Mouse (Mus musculus): ENCODE results near the gene Zmiz2.
"Not testable (repeated sequence)": the region's sequence is repeated elsewhere in the genome, so short reads cannot be mapped to it uniquely, and the experiment has no call there.

Zmiz2 gene

GRCm38 (mm10) chr11:6420722-6421350 lies 32.0 kb downstream of the Zmiz2 start:
- DNase-seq, result no peak

DNA sequence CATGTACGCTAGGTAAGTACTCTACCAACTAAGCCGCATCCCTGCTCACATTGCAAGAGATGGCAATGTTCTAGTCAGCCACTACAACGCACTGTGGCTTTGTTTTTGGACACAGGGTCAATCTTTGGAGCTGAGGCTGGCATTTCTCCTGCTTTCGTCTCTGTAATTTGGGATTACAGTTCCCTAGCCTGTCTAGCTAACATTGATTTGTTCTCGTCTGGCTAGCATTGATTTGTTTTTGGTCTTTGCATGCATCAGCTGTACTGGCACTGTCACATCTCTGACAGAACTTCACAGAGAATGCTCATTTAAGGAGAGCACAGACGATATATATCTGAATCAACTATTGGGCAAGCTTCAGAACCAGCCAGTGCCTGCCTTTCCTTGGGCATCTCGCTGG lies 41.3 kb downstream of the Zmiz2 start:
- no peak for DNase-seq

DNA sequence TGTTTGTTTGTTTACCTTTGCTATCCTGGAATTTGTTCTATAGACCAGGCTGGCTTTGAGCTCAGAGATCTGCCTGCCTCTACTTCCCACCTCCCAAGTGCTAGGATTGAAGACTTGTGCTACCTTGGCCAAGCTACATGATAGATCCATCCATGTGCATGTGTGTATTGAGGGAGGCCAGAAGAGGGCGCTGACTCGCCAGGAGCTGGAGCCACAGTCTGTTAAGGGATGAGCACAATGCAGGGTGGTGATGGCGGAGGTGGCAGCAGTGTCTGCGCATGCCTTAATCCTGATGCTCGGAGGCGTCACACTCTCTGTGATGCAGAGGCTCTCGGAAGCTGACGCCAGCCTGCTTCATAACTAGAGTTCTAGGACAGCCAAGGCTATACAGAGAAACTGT lies 47.6 kb downstream of the Zmiz2 start:
- peak; percentile 64 to 86 for DNase-seq

GRCm38 (mm10) chr11:6437667-6438066 lies 48.8 kb downstream of the Zmiz2 start:
- no peak for DNase-seq

DNA sequence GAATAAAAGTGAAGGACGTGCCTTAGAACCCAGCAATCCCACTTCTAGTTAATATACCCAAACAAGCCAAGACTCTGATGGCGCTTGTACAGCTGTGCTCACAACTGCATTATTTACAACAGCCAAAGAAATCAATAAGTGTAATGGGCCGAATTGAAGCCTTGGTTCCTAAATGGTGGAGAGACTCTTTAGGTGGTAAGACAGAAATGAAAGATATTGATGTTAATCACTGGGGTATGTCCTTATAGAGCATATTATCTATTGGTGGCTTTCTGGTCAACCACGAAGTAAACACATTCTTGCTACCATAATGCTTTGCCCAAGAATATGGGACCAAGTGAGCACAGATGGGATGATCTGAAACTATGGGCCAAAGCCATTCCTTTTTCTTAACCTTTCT lies 51.3 kb downstream of the Zmiz2 start:
- DNase-seq, result no peak

GRCm38 (mm10) chr11:6442566-6442965 lies 53.7 kb downstream of the Zmiz2 start:
- DNase-seq, result peak in 1 of 2 experiments; percentile 23

- DNase-seq, result no peak
Measured at GRCm38 (mm10) chr11:6443102-6443501, 54.2 kb downstream of the Zmiz2 start.

DNA sequence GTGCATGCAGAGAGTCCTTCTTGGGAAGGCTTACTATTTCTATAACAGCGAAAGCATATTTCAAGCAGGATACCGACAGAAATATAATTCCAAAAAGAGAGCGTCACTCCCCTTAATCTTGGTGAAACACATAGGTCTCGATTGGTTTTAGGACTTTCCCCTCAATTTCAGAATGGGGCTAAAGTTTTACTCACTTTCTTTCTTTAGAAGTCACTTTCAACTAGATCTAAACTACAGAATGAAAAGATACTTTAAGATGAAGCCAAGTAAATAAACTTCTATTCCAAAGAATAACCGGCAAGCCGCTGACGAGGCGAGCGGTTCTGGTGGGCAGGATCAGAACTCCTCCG lies 54.8 kb downstream of the Zmiz2 start:
- no peak for DNase-seq

DNA sequence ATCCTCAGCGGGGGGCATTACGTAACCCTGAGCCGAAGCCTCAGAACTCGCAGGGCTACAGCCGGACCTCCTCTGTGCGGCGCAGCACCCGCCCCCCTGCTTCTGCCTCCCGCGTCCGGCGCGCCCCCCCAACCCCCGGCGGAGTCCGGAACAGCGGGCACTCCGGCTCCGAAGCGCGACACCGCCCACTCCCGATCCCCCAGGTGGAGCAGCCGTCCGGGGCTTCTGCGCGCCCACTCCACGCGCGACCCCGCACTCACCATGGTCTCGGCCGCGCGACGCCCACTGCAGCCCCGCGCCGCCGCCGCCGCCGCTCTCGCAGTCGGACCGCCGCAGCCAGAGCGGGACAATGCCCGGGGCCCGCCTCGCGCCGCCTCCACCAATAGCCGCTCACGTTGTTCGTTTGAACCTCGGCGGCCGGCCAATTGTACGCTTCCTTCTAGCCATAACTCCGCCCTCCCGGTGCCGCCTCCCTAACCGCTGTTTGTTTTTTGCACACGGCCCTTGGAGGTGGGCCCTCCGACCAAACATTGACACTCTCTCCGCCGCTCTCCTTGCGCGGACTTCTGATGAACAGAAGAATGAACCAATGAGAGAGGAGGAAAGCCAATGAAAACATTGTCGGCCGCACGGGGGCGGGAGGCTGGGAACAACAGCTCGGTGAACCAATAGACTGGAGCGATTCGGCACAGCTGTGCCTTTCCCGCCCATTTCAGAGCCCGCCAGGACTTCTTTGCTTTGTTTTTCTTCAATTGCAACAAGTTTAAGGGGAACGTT lies 55.4 kb downstream of the Zmiz2 start, which contains the start of gene H2afv:
TSS of gene H2afv (minus strand) at position 367 of the 777 bp plus-strand sequence.
- peak; percentile 100 for DNase-seq

DNA sequence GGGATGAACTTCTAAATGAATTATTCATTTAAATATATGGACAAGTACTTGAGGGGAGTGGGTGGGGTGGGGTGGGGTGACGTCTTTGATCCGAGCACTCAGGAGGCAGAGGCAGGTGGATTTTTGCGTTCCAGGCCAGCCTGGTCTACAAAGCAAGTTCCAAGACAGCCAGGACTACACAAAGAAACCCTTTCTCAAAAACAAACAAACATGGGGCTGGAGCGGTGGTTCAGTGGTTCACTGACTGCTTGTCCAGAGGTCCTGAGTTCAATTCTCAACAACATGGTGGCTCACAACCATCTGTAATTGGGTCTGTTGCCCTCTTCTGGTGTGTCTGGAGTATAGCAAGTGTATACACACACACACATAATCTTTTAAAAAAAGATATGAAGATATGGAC lies 56.6 kb downstream of the Zmiz2 start:
- DNase-seq, result no peak

- DNase-seq, result no peak
Measured at GRCm38 (mm10) chr11:6445951-6446350, 57.1 kb downstream of the Zmiz2 start.

GRCm38 (mm10) chr11:6447493-6447892 lies 58.6 kb downstream of the Zmiz2 start:
- DNase-seq, result peak; percentile 11 to 29

DNA sequence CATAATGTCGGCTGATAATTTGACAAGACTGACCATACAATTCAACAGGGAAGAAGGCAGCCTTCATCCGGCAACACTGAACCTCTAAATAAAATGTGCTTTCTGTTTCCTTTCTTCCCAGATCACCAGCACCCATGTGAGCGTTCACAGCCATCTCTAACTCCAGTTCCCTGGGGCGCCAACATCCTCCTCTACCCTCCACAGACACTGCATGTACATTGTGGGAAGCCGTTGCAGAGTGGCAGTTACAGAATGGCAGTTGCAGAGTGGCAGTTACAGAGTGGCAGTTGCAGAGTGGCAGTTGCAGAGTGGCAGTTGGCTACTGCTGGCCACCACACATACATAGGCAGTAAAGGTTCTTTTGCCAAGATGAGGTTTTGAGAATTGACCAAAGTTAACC lies 59.3 kb downstream of the Zmiz2 start:
- not testable (repeated sequence) for DNase-seq
